Mouse (Mus musculus): Measurements from ENCODE around the gene Psenen. TPM values are rescaled to one million over a fixed set of nuclear protein-coding genes. Genes with fewer than 3 reads are reported as not detected.

The Psenen gene
- polyA plus RNA-seq, 1 experiment from 2014 or later = 131 TPM

DNA sequence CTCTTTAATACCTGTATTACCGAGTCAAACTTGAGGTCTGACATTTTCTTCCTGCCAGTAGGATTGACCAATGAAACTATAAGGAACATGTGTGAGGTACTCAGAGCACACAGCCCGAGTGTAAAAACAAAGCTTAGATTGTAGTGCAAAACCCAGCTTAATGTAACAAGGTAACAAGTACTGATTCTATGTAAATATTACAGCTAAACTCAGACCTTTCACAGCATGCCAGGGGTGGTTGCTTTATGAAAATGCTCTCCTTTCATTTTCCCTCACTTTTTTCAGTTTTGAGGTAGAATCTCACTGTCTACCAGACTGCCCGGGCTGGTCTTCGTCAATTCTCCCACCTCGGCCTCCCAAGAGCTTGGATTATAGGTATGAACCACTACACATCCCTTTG, 32.7 kb upstream of the Psenen start:
- WGBS = 81% methylated on average over 5 of the region's 5 CpGs
- no peak overlapping the region for H3K4me3 ChIP-seq
- no peaks in the 10 kb centered on the region for H3K36me3 ChIP-seq
- H3K4me2 ChIP-seq (replicated peaks) = no peak overlapping the region
- H3K9me3 ChIP-seq = no peaks in the 10 kb centered on the region
- H3K4me1 ChIP-seq = peaks cover 13% of the 10 kb centered on the region
- no peak for ATAC-seq (replicated peaks)
- no peak overlapping the region for H3K9ac ChIP-seq (replicated peaks)
- H3K27ac ChIP-seq (replicated peaks) = no peak overlapping the region
- no peaks in the 10 kb centered on the region for H3K27me3 ChIP-seq

DNA sequence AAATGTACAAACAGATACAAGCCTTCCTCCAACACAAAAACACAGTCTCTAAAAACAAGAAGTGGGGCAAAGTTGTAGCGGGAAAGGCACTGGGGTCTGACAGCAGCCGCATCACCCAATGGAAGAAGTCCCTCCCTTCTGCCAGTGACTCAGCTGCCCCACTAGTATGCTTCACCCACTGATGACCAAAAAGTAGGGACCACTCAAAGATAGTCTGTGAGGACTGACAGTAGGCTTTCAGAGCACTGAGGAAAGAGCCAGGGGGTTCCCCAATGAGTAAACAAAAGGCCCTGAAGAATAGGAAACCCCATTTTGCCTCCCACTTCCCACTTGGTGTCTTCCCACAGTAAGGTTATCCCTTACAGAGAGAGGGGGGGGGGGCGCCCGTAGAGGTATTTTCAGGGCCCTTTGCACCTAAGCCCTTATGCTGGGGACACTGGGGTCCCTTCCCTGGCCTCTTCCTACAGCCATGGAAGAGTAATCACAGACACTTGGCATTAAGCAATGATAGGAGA, 31.1 kb upstream of the Psenen start:
- Histone ChIP-seq H3K9ac (replicated peaks) (no peak overlapping the region), H3K4me1 (peaks cover 7% of the 10 kb centered on the region), H3K27me3 (no peaks in the 10 kb centered on the region), H3K4me3 (no peak overlapping the region), H3K36me3 (no peaks in the 10 kb centered on the region), H3K9me3 (no peaks in the 10 kb centered on the region), H3K27ac (replicated peaks) (no peak overlapping the region), H3K4me2 (replicated peaks) (no peak overlapping the region)
- 67% methylated on average over 4 of the region's 4 CpGs for WGBS
- ATAC-seq (replicated peaks) = no peak

DNA sequence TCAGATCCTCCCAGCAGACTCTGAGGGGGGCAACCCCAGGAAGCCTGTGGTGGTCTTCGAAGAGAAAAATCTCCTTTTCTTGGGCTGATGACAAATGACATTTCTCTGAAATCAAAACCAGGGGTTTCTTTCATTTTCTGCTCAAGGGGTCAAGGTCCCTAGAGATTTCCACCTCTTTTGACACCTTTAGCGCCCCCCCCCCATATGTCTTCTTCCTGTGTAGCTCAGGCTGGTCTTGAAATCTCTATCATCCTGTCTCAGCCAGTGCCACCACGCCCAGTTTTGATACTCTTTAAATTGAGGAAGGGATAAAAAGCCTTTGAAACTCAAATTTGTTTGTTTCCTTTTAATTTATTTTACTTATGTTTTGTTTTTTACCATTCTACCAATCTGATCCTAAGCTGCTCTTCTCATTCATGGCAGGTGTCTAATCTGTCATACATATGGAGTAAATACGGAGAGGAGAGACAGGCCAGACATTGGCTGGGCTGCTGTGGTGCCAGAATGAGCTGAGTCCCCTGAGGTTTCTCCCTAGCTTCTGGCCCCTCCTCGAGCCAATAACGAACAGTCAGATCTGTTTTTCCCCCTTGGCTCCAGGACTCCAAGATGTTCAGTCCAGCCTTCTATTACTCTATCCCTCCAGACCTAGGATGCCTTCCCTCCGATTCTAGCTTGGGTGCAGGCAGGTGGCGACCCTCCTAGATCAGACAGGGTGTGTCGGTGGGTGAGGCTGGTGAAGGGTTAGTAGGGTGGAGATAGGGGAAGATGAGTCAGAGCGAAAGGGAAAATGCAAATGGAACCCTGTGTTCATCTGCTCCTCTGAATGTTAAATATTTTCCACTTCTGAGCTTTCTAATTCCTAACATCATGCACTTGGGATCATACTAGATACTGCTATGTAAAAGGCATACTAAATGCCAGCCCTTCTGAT, 30.4 kb upstream of the Psenen start:
- Histone ChIP-seq H3K27me3 (no peaks in the 10 kb centered on the region), H3K4me2 (replicated peaks) (no peak overlapping the region), H3K4me1 (peaks cover 10% of the 10 kb centered on the region), H3K9me3 (no peaks in the 10 kb centered on the region), H3K9ac (replicated peaks) (no peak overlapping the region), H3K27ac (replicated peaks) (no peak overlapping the region), H3K36me3 (no peaks in the 10 kb centered on the region), H3K4me3 (no peak overlapping the region)
- 84% methylated on average over 10 of the region's 10 CpGs for WGBS
- no peak for ATAC-seq (replicated peaks)

DNA sequence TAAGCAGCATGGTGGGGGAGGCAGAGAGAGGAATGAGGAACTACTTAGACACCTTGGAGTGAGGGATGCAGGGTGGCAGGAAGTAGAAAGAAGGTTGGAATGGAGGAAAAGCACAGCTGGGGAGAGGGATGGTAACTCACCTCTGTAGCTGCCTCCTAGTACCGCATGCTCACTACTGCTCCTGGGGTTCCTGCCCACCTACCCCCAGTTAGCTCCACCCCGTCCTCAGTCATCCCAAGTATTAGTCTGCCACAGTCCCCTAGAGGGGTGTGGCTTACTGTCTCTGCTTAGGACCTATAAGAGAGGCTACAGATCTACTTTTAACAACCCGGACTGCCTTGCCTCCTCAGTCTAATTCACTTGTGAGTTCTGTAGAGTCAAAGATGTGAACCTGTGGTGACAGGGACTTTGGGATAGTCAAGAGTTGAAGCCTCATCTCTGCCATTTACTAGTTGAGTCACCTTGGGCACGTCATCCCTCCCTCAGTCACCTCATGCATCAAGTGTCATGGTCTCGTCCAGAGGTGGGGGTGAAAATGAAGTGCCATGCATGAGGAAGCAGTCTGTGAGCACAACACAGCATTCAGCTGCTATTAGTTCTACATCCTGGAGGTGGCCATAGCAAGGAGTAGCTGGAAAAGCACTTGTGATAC, 29.5 kb upstream of the Psenen start:
- ATAC-seq (replicated peaks) = no peak
- 64% methylated on average over 5 of the region's 5 CpGs for WGBS
- Histone ChIP-seq H3K9me3 (no peaks in the 10 kb centered on the region), H3K27me3 (no peaks in the 10 kb centered on the region), H3K27ac (replicated peaks) (no peak overlapping the region), H3K9ac (replicated peaks) (no peak overlapping the region), H3K4me2 (replicated peaks) (no peak overlapping the region), H3K4me1 (peaks cover 10% of the 10 kb centered on the region), H3K4me3 (no peak overlapping the region), H3K36me3 (no peaks in the 10 kb centered on the region)

DNA sequence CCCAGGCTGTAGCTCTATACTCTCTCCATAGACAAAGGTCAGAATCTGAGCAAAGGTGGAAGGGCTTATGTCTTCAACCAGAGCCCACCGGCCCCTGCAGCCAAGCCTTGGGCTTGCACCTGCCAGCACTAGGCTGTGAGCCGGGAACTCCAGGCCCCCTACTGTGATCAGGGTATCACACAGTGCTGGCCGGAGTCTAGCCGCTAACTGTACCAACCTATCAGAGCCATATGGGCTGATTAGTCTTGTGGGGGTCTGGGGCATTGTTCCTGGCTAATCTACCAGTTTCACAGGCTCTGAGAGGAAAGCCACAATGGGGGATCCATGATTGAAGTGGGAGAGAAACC, 28.2 kb upstream of the Psenen start:
- Histone ChIP-seq H3K4me1 (peaks cover 22% of the 10 kb centered on the region), H3K9me3 (no peaks in the 10 kb centered on the region), H3K4me3 (no peak overlapping the region), H3K9ac (replicated peaks) (no peak overlapping the region), H3K27me3 (no peaks in the 10 kb centered on the region), H3K4me2 (replicated peaks) (no peak overlapping the region), H3K27ac (replicated peaks) (no peak overlapping the region), H3K36me3 (no peaks in the 10 kb centered on the region)
- ATAC-seq (replicated peaks) = no peak
- 26% methylated on average over 4 of the region's 4 CpGs for WGBS

DNA sequence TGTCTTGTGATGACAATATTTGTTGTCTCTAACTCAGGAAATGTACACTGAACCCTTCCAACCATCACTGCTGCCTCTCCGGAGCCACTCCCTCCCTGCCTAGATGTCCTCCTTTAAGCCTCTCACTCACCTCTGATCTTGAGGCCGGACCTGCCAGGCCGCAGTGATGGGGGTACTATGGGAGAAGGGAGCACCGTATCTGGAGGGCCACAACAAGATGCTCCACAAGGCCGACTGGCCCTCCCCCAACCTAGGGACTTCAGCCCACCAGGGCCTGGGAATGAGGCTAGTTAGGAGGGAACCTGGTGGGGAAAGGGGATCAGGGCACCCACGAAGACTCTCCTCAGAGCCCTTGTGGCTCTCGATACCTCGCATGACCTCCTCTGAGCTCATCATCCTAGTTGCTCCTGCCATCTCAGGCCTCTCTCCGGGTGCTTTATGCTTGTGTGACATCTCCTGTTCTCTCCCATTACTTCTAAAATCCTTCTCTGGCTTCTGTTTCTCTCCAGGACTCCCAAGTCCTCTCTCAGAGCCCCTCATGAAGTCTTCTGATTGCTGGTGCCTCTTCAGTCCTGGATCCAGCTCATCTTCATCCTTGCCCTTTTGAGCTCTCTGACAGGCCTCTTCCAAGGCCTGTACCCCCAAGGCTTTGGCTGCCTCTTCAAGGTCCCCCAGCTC, 27.6 kb upstream of the Psenen start:
- no peak overlapping the region for H3K9ac ChIP-seq (replicated peaks)
- H3K4me1 ChIP-seq = peaks cover 24% of the 10 kb centered on the region
- no peaks in the 10 kb centered on the region for H3K9me3 ChIP-seq
- no peak overlapping the region for H3K4me2 ChIP-seq (replicated peaks)
- no peaks in the 10 kb centered on the region for H3K27me3 ChIP-seq
- H3K4me3 ChIP-seq = no peak overlapping the region
- H3K36me3 ChIP-seq = peaks cover 2% of the 10 kb centered on the region; the same call in 1 of the 2 replicates
- ATAC-seq (replicated peaks) = no peak
- WGBS = 82% methylated on average over 9 of the region's 9 CpGs
- H3K27ac ChIP-seq (replicated peaks) = no peak overlapping the region

DNA sequence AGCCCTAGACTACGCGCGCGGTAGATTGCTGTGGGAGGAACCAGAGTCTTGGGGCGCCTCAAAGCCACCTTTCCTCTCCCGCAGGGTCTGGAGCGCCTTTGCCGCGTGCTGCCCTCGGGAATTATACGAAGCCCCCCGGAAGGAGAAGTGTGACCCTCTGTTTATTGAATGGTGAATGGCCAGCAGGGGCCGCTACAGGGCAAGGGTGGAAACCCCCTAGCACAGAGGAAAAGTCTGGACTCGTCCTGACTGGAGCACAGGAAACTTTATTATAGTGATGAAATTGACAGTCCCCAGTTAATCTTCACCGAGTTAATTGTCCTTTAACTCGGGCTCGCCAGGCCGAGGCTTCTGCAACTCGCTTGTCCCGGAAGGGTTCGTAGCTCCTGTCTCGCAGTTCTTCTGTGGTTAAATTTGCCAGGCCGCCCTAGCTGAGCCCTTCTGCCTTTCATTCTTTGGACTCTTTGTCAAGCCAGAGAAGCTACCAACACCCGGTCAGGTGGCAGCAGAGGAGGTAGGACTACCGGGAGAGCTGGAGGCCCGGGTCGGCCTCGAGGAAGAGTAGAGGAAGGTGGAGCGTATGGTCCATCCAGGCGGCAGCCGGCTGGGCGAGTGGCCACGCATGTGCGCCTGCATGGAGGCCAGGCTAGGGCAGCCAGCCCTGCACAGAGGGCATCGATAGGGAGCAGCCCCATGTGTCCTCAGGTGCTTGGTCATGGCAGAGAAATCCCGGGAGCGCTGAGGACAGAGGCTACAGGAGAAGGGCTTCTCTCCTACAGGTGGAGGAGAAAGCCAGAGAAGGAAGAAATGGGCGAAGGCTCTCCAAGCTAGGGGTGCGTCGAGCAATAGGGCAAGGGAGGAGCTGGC, 26.2 kb upstream of the Psenen start:
- H3K4me2 ChIP-seq (replicated peaks) = peak overlapping the region; percentile 78

DNA sequence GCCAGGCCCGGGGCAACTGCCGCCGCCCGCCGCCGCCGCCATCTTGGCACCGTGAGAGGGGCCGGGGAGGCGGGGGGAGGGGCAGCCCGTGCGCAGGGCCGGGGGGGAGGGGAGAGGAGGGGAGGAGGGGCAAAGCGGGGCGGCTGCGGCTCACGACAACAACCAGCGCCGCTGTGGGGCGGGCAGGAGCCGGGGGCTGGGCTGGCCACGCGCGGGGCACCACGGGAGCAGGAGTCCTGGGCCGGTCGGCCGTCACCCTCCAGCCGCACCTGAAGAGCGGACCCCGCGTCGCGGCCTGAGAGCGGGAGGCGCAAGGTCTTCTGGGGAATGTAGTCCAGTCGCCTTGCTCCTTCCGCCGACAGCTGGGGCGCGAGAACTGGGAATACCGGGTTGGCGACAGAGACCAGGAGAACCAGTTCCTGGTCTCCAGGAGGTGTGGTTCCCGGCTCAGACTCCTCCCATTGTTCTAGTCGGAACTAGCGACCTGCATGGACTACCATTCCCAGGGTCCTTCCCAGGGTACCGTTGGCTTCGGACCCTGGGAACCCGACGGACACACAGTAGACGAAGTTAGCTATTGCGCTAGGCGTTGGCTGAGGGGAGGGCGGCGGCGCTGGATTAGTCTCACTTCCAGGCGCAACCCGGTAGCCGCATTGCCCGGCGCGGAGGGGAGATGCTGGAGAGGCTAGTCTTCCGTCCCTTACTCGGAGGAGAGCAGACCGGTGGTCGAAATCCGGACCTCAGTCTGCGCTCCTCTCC, 25.4 kb upstream of the Psenen start, which contains the start of gene Kmt2b:
Gene Kmt2b (minus strand): TSS at position 51 of the 759 bp plus-strand sequence.
- peak within 1 kb of the TSS; percentile 93 for H3K27ac ChIP-seq (replicated peaks)
- peaks cover 23% of the 10 kb centered on the region for H3K36me3 ChIP-seq
- no peaks in the 10 kb centered on the region for H3K27me3 ChIP-seq
- peaks cover 24% of the 10 kb centered on the region for H3K4me1 ChIP-seq
- no peaks in the 10 kb centered on the region for H3K9me3 ChIP-seq
- peak within 1 kb of the TSS; percentile 82 for H3K4me2 ChIP-seq (replicated peaks)
- H3K9ac ChIP-seq (replicated peaks) = peak within 1 kb of the TSS; percentile 95
- ATAC-seq (replicated peaks) = peak; percentile 95
- WGBS = under 1% methylated on average over 59 of the region's 68 CpGs
- H3K4me3 ChIP-seq = peak within 1 kb of the TSS; percentile 95

More for the DNA sequence above, 26.2 kb upstream of the Psenen start:
- H3K9me3 ChIP-seq = no peaks in the 10 kb centered on the region
- WGBS = 31% methylated on average over 40 of the region's 40 CpGs
- peak overlapping the region; percentile 93 for H3K27ac ChIP-seq (replicated peaks)
- peak overlapping the region; percentile 95 for H3K4me3 ChIP-seq
- peaks cover 15% of the 10 kb centered on the region for H3K36me3 ChIP-seq
- H3K27me3 ChIP-seq = no peaks in the 10 kb centered on the region
- H3K4me1 ChIP-seq = peaks cover 24% of the 10 kb centered on the region
- ATAC-seq (replicated peaks) = peak; percentile 67
- peak overlapping the region; percentile 95 for H3K9ac ChIP-seq (replicated peaks)

DNA sequence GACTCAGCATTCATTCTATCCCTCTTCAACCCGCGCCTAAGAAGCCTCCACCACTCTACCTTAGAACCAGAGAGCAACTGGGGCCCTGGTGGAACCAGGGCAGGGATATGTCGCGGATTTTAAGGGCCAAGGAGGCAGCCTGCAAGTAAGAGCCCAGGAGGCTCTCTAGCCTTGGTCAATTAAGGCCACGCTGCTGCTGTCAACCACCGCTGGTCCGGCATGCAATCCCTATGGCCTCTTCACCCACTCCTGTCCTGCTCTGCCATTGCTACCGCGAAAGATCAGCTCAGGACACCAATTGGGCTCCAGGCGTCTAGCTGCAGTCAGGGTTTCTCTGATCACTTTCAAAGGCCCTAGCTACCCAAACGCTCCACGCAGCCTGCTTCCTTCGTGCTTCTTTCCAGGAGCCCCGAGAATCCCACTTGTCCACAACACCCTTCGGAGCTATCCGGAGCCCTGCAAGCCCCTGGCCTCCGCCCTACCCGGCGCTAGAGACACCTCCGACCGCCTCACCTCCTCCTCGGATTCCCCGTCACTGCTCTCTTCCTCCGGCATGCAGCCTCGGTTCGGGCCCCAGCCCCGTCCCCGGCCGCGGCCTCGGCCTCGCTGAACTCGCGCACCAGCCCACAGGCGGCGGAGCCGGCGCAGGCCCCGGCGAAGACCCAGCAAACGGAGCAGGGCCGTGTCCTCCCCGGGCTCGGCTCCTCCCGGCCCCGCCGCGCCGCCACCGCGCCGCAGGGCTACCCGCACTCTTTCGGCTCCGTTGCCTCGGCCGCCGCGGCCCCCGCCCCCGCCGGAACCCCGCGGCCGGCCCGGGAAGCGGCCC, 24.6 kb upstream of the Psenen start:
- Histone ChIP-seq H3K9me3 (no peaks in the 10 kb centered on the region), H3K27ac (replicated peaks) (peak overlapping the region; percentile 93), H3K27me3 (no peaks in the 10 kb centered on the region), H3K4me1 (peaks cover 24% of the 10 kb centered on the region), H3K4me2 (replicated peaks) (peak overlapping the region; percentile 82), H3K36me3 (peaks cover 31% of the 10 kb centered on the region), H3K4me3 (peak overlapping the region; percentile 95), H3K9ac (replicated peaks) (peak overlapping the region; percentile 95)
- 0% methylated on average over 56 of the region's 67 CpGs for WGBS
- ATAC-seq (replicated peaks) = peak; percentile 42

DNA sequence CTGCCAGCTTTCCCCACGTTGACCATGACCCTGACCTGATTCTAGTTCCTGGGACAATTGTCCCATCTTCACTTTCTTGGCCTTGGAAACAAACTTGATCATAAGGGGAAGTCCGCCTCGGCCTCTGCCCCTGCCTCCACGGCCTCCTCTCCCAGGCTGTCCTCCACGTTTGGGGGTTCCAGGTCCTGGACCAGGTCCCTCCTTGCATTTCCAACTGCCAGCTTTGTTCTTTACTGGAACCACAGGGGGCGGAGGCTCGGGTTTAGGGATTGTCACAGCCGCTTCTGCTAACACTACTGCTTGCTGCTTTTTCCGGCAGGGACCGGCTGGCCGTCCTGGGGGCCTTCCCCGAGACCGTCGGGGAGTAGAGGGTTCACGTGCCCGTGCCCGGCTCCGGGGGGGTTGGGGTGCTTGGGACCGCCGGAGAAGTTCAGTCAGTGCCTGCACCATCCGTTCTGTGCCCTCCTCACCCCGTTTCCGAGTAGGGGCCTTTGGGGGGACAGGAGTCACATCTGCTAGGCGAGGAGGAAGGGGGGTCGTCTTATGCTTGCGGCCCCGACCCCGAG, 23.1 kb upstream of the Psenen start:
- no peak for ATAC-seq (replicated peaks)
- WGBS = 88% methylated on average over 28 of the region's 28 CpGs
- H3K4me3 ChIP-seq = peak overlapping the region; percentile 95; the same call in 1 of the 2 replicates
- H3K27me3 ChIP-seq = no peaks in the 10 kb centered on the region
- H3K4me2 ChIP-seq (replicated peaks) = peak overlapping the region; percentile 82
- peaks cover 24% of the 10 kb centered on the region for H3K4me1 ChIP-seq
- 0 out of 2 replicates have a peak overlapping the region, but pooled peaks have one; percentile 95 for H3K9ac ChIP-seq (replicated peaks)
- H3K9me3 ChIP-seq = no peaks in the 10 kb centered on the region
- H3K36me3 ChIP-seq = peaks cover 47% of the 10 kb centered on the region
- no peak overlapping the region for H3K27ac ChIP-seq (replicated peaks)
